Mouse (Mus musculus) thymus, adult 2 months (tissue): ENCODE data around the gene Csmd2. TPM values are rescaled to one million over a fixed set of nuclear protein-coding genes. Genes with fewer than 3 reads are reported as not detected.

Experiments used
- DNase-seq: peaks from one replicate; pipeline ENCODE4 v3.0.0; 2021
- H3K27ac ChIP-seq: fragments of 200-500 bp; 2 replicates; pipeline ENCODE4 v1.5.1; 2012; ENCODE audit warnings: low read length, control low read depth; ENCODE audit not compliant: control insufficient read depth, insufficient read depth
- H3K27me3 ChIP-seq: fragments of 200-500 bp; 2 replicates; pipeline ENCODE4 v1.6.1; 2012; ENCODE audit warnings: mild to moderate bottlenecking, low read length, moderate library complexity, mixed read lengths; ENCODE audit not compliant: control insufficient read depth, insufficient read depth
- H3K36me3 ChIP-seq: fragments of 200-500 bp; 2 replicates; pipeline ENCODE4 v1.6.1; 2012; ENCODE audit warnings: mild to moderate bottlenecking, low read length, moderate library complexity; ENCODE audit not compliant: control insufficient read depth, insufficient read depth
- H3K4me1 ChIP-seq: fragments of 200-500 bp; replicated peaks from 2 replicates; pipeline ENCODE4 v1.6.1; 2012; ENCODE audit warnings: low read length; ENCODE audit not compliant: control insufficient read depth, insufficient read depth
- H3K4me3 ChIP-seq: fragments of 200-500 bp; 2 replicates; pipeline ENCODE4 v1.5.1; 2012; ENCODE audit warnings: mild to moderate bottlenecking, low read length, control low read depth, moderate library complexity; ENCODE audit not compliant: control insufficient read depth, insufficient read depth
- CTCF ChIP-seq: fragments of 200-500 bp; IDR thresholded peaks from 2 replicates; pipeline ENCODE4 v1.5.1; 2012; ENCODE audit warnings: mild to moderate bottlenecking, control low read depth, low read length, moderate library complexity, borderline replicate concordance; ENCODE audit not compliant: control insufficient read depth, poor library complexity, insufficient read depth; ENCODE audit errors: extremely low read depth
- POLR2A ChIP-seq: fragments of 200-500 bp; IDR thresholded peaks from 2 replicates; pipeline ENCODE4 v1.6.1; 2012; ENCODE audit warnings: mild to moderate bottlenecking, low read length, control low read depth, moderate library complexity; ENCODE audit not compliant: control insufficient read depth, poor library complexity, insufficient read depth; ENCODE audit errors: extremely low read depth
- WGBS: fragments of 180-500 bp; shearing (Covaris S2); methylation state at CpG from one replicate; pipeline ENCODE4 v1.1.7; 2018; 5-methylcytosine and 5-hydroxymethylcytosine counted together
- polyA plus RNA-seq: library from polyadenylated mRNA; depleted of rRNA; stranded (reverse); fragments of >200 nt; gene quantifications from 2 replicates; pipeline ENCODE4 v1.2.3, GENCODE M21; 2012

Csmd2 gene
- polyA plus RNA-seq, 1 experiment: 0.50 TPM

DNA sequence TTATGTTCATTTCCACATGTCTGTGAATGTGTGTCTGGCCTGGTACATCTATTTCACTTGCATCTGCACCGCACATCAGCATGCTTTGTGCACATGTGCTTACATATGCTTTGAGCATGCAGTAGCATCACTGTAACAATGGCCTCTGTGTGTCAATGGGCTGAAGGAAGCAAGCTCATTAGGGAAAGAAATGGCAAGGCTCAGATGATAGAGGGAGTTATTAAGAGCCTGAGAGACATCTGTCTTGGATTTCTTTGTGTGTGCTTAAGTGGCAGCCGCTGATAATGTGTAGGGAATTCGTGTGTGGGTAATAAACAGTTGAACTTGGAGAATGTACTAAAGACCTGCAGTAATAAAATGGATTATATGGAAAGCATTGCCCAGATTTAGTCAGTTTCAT, 413.9 kb downstream of the Csmd2 start:
- Histone ChIP-seq H3K36me3 (no peaks in the 10 kb centered on the region), H3K4me3 (no peak overlapping the region), H3K27ac (no peak overlapping the region), H3K4me1 (no peaks in the 10 kb centered on the region), H3K27me3 (no peaks in the 10 kb centered on the region)
- 90% methylated on average over 3 of the region's 3 CpGs for WGBS
- no peak for TF ChIP-seq POLR2A
- no peak for TF ChIP-seq CTCF
- no peak for DNase-seq

DNA sequence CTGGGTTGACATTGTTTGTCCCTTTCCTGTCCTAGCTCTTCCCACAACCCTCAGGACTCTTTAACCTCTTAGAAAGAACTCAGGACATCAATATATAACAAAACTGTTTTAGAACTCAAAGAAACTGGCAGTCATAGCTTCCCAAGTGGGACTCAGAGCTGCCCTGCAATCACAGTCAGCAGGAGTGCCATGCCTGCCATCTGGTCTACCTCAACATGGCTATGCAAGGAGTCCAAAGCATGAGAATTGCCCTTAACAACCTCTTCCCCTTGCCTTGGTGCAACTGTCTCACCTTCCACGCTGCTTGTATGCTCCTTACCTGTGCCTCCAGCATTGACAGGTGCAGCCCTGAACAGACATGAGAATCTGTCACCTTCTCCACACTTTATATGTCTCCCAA, 415.0 kb downstream of the Csmd2 start:
- H3K27ac ChIP-seq: no peak overlapping the region
- no peak overlapping the region for H3K4me3 ChIP-seq
- H3K27me3 ChIP-seq: no peaks in the 10 kb centered on the region
- no peak for TF ChIP-seq POLR2A
- TF ChIP-seq CTCF: no peak
- no peak for DNase-seq
- WGBS: 48% methylated on average over 1 of the region's 1 CpGs
- H3K36me3 ChIP-seq: no peaks in the 10 kb centered on the region
- H3K4me1 ChIP-seq: no peaks in the 10 kb centered on the region

DNA sequence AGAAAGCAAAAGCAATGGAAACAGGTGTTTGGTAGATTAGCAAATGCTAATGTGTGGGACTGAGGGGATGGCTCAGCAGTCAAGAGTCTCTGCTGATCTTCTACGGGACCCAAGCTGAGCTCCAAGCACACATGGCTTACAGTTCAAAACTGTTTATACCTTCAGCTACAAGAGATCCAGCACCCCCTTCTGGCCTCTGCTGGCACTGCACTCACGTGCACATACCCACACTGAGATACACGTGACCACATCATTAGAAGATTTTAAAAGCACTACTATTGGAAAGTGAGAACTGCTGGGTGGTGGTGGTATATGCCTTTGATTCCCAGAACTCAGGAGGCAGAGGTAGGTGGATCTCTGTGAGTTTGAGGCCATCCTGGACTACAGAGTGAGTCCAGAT, 417.9 kb downstream of the Csmd2 start:
- no peak overlapping the region for H3K27ac ChIP-seq
- 95% methylated on average over 3 of the region's 3 CpGs for WGBS

DNA sequence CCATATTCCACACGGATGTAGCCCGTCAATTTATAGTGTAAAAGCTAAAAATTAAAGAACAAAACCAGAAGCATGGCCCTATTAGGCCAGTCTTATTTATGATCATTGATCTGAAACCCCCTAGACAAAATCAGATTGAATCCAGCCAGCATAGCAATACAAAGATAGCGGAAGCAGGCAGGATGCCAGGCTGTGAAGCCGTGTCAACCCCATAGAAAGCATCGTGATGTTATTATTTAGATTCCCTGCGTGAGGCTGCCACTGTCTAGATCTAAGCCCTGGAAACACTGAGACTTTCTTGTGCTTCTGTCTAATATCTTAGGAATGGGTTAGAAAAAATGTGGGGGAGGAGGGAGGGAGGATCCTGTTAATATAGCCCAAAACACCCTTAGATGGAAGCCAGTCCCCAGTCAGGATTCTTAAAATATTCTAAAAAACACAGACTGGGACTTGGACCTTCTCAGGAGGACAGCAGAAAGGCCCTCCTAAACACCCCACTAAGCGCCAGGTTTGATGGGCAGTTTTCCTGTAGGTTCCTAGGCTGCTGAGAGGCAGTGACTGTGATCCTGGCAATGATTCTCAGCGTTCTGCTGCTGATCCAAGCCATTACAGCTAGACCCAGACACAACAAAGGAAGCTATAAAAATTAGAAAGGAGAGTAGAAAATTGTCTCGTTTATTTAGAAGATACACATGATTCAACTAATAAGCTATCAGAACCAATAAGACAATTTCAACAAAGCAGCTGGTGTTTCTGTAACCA, 419.6 kb downstream of the Csmd2 start:
- H3K36me3 ChIP-seq: no peaks in the 10 kb centered on the region
- TF ChIP-seq POLR2A: no peak
- no peak for TF ChIP-seq CTCF
- no peaks in the 10 kb centered on the region for H3K27me3 ChIP-seq
- WGBS: 90% methylated on average over 9 of the region's 9 CpGs
- H3K27ac ChIP-seq: no peak overlapping the region
- H3K4me3 ChIP-seq: no peak overlapping the region
- no peak for DNase-seq
- H3K4me1 ChIP-seq: no peaks in the 10 kb centered on the region

More for the DNA sequence above, 417.9 kb downstream of the Csmd2 start:
- Histone ChIP-seq H3K27me3 (no peaks in the 10 kb centered on the region), H3K36me3 (no peaks in the 10 kb centered on the region), H3K4me3 (no peak overlapping the region), H3K4me1 (no peaks in the 10 kb centered on the region)
- TF ChIP-seq CTCF (no peak), POLR2A (no peak)
- no peak for DNase-seq

DNA sequence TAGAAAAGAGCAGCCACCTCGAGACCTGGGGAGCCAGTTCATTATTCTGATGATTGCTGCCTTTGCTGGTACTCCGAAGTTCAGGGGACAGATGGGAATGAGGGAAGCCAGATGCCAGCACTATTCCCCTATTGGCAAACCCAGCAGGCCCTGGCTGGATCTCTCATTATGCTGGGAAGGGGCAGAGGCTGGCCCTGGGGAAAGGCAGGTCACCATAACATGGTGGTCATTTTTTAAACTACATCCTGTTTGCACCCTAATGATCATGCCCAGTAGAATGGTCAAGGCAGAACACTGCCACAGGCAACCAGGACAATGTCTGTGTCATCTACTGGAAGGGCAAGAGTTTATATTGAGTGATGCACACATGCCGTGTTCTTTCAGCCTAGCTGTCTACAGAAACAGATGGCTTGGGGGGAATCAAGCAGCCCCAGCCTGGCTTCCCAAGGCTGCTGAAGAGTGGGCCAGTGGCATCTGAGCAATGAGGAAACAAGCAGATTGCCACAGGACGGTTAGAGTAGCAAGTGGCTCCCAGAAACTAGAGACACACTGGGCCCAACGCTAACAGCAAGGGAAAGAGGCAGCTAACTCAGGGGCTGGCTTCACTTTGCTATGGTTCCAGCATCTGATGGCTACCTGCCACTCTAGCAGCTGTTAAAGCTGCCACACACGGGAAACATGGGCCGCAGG, 424.4 kb downstream of the Csmd2 start:
- DNase-seq: no peak

DNA sequence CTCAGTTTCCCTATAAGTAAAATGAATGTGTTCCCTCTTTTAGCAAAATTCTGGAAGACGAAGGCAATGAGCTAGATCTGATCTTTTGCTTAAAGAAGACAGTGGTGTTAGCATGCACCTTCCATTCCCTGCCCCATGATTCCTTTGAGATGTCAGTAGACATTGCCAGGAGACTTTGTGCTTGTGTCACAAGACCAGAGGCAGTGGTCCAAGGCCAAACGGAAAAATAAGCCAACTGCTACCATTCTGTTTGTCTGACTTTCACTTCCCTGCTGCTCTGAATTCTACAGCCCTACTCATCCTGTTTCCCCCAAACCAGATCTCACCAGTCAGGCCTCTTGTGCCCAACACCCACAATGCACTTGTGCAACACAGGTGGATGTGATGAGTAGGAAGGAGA, 427.1 kb downstream of the Csmd2 start:
- DNase-seq: no peak
- Histone ChIP-seq H3K4me1 (no peaks in the 10 kb centered on the region), H3K27ac (no peak overlapping the region), H3K36me3 (no peaks in the 10 kb centered on the region), H3K27me3 (no peaks in the 10 kb centered on the region), H3K4me3 (no peak overlapping the region)
- 77% methylated on average over 2 of the region's 2 CpGs for WGBS
- TF ChIP-seq CTCF (no peak), POLR2A (no peak)

More for the DNA sequence above, 424.4 kb downstream of the Csmd2 start:
- 84% methylated on average over 7 of the region's 7 CpGs for WGBS
- TF ChIP-seq POLR2A: no peak
- no peak for TF ChIP-seq CTCF
- Histone ChIP-seq H3K27ac (no peak overlapping the region), H3K4me3 (no peak overlapping the region), H3K27me3 (no peaks in the 10 kb centered on the region), H3K36me3 (no peaks in the 10 kb centered on the region), H3K4me1 (no peaks in the 10 kb centered on the region)

DNA sequence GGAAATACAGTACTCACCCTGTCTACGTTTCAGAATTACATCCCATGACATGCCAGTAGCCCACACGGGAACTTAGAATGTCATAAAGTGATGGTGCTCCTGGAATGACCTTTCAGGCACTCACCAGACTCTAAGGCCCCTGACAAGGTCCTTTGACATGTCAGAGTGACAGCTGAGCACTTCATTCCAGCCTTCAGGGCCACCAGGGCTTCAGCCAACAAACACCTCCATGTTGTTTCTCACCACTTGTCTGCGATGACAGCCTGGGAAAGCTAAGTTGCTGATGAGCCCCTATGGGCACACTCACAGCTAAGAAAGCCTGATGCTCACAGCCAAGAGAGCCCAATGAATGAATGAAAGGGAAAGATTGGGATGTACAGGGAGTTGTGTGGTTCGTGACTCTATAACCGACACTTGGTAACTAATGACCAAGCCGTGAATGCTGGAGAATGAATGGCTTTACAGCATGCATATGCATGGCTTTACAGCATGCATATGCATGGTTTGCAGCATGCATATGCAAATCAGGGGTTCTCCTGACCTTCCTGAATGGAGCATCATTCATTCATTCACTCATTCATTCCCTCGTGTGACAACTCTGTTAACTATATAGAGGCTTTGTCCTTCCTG, 432.4 kb downstream of the Csmd2 start:
- Histone ChIP-seq H3K4me1 (no peaks in the 10 kb centered on the region), H3K36me3 (no peaks in the 10 kb centered on the region), H3K27me3 (no peaks in the 10 kb centered on the region), H3K4me3 (no peak overlapping the region), H3K27ac (no peak overlapping the region)
- TF ChIP-seq CTCF (no peak), POLR2A (no peak)
- WGBS: 91% methylated on average over 7 of the region's 7 CpGs
- DNase-seq: no peak
